Mouse (Mus musculus): Measurements from ENCODE around the gene Dhtkd1. TPM values are rescaled to one million over a fixed set of nuclear protein-coding genes. Genes with fewer than 3 reads are reported as not detected.
A peak's percentile ranks its signal among the peaks of the same experiment; 100 is the strongest.
"Not testable (repeated sequence)": the region's sequence is repeated elsewhere in the genome, so short reads cannot be mapped to it uniquely, and the experiment has no call there.

Gene Dhtkd1
- 2.0 and 2.1 TPM in 2 replicates for polyA plus RNA-seq (2016; fragmentation: Nextera tagmentation; extraction: Ambion mirVana)

DNA sequence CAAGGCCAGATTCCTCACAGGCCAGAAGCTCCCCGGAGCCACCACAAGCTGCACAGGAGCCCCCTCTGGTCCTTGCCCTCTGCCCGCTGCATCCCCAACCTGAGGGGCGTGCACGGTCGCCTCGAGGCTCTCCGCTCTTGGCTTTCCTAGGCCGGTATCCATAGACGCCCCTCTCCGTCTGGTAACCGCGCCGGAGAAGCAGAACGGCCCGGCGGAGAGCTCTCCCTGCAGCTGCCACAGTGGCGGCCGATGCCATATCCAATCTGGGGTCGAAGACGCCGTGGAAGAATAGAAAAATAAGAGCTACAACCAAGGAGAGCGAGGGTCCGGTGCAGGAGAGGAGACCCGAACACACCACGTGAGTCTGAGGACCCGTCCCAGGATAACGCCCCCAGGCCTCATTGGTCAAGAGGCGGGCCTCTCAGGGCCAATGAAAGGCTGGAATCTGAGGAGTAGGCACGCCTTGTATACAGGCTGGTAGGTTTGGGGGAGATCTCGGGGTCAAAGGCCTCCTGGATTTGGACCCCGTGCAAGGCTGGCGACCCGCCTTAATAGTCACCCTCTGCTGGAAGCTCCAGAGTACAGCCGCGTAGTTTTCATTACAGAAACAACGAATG lies at the start of gene Dhtkd1:
TSS of gene Dhtkd1 (minus strand) at position 377 of the 617 bp plus-strand sequence.
- under 1% methylated on average over 36 of the region's 36 CpGs for WGBS
- H3K27ac ChIP-seq (ENCODE audit: poor library complexity, severe bottlenecking) = no peak within 1 kb of the TSS
- no peaks in the 10 kb centered on the region for H3K9me3 ChIP-seq (replicated peaks)

DNA sequence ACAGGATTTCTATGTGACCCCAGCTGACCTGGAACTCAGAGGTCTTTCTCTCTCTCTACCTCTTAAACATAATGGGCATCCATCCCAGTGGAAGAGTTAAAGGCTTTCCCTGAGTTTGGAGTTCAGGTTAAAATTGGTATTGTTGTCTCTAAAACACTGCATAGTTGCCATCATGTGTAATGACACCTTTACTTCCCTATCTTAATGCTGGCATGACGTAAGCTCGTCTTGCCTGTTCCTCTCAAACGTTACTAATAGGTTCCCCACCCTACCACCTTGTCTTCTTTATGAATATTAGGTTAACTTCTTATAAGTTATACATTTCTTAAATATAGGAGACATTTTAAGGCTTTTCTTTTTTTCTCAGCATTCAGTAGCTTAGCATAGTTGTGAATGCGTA lies 34.9 kb upstream of the Dhtkd1 start:
- H3K4me1 ChIP-seq (replicated peaks) = no peaks in the 10 kb centered on the region
- ATAC-seq (ENCODE audit: insufficient number of reproducible peaks, low FRiP score) = no peak
- H3K27ac ChIP-seq (ENCODE audit: poor library complexity, severe bottlenecking) = no peak overlapping the region
- WGBS = 93% methylated on average over 4 of the region's 4 CpGs
- no peaks in the 10 kb centered on the region for H3K9me3 ChIP-seq (replicated peaks)
- no peak overlapping the region for H3K4me3 ChIP-seq
- no peaks in the 10 kb centered on the region for H3K27me3 ChIP-seq (replicated peaks)
- peaks cover 44% of the 10 kb centered on the region for H3K36me3 ChIP-seq
- no peak overlapping the region for H3K9ac ChIP-seq
- no peak overlapping the region for H3K4me2 ChIP-seq

More for the DNA sequence above, at the start of gene Dhtkd1:
- peak within 1 kb of the TSS; percentile 96 for H3K4me2 ChIP-seq
- H3K36me3 ChIP-seq = no peaks in the 10 kb centered on the region
- H3K9ac ChIP-seq = peak within 1 kb of the TSS; percentile 85
- no peaks in the 10 kb centered on the region for H3K27me3 ChIP-seq (replicated peaks)
- peak; percentile 94 for ATAC-seq (ENCODE audit: insufficient number of reproducible peaks, low FRiP score)
- H3K4me3 ChIP-seq = peak within 1 kb of the TSS; percentile 64
- no peaks in the 10 kb centered on the region; the same call in 1 of the 2 replicates for H3K4me1 ChIP-seq (replicated peaks)

DNA sequence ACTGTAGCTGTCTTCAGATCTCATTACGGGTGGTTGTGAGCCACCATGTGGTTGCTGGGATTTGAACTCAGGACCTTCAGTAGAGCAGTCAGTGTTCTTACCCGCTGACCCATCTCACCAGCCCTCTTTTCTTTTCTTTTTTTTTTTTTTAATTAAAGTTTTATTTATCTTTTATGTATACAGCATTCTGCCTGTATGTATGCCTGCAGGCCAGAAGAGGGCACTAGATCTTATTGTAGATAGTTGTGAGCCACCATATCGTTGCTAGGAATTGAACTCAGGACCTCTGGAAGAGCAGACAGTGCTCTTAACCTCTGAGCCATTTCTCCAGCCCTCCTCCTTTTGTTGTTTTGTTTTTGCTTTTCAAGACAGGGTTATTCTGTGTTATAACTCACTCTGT lies 28.0 kb upstream of the Dhtkd1 start:
- H3K9ac ChIP-seq; H3K9me3 ChIP-seq (replicated peaks); ATAC-seq (ENCODE audit: insufficient number of reproducible peaks, low FRiP score); H3K27me3 ChIP-seq (replicated peaks); H3K27ac ChIP-seq (ENCODE audit: poor library complexity, severe bottlenecking); H3K4me3 ChIP-seq; H3K4me2 ChIP-seq; H3K4me1 ChIP-seq (replicated peaks): not testable (repeated sequence)
- peaks cover 24% of the 10 kb centered on the region for H3K36me3 ChIP-seq
- WGBS = 93% methylated on average over 3 of the region's 3 CpGs

DNA sequence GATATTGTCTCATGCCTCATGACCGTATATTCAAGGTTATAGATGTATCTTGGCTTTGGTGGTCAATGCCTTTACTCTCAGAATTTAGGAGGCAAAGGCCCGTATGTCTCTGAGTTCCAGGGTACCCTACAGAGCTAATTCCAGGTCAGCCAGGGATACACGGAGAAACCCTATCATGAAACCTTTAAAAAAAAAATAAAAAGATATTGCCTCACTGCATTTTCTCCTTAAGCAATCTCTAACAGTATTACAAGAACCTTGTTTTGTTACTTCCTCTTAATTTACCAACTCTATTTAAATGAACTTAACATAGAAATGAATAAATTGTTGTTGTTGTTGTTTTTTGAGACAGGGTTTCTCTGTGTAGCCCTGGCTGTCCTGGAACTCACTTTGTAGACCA lies 23.4 kb upstream of the Dhtkd1 start:
- 0 out of 2 replicates have a peak, but pooled peaks cover 4% of the 10 kb centered on the region for H3K4me1 ChIP-seq (replicated peaks)
- ATAC-seq (ENCODE audit: insufficient number of reproducible peaks, low FRiP score) = no peak
- no peaks in the 10 kb centered on the region for H3K27me3 ChIP-seq (replicated peaks)
- 91% methylated on average over 3 of the region's 3 CpGs for WGBS
- no peak overlapping the region for H3K4me3 ChIP-seq
- H3K9ac ChIP-seq = no peak overlapping the region
- peaks cover 33% of the 10 kb centered on the region for H3K36me3 ChIP-seq
- no peaks in the 10 kb centered on the region for H3K9me3 ChIP-seq (replicated peaks)
- no peak overlapping the region for H3K4me2 ChIP-seq
- no peak overlapping the region for H3K27ac ChIP-seq (ENCODE audit: poor library complexity, severe bottlenecking)

DNA sequence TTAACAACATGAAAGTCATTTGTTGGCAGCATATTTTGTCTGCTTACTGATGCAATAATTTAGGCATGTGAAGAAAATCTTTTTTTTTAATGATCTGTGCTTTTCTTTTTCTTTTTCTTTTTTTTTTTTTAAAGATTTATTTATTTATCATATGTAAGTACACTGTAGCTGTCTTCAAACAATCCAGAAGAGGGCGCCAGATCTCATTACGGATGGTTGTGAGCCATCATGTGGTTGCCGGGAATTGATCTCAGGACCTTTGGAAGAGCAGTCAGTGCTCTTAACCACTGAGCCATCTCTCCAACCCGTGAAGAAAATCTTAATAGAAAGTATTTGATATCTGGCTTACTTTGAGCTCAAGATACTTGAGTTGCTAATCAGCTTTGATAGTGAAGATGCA lies 21.1 kb upstream of the Dhtkd1 start:
- H3K9me3 ChIP-seq (replicated peaks); H3K27me3 ChIP-seq (replicated peaks); H3K27ac ChIP-seq (ENCODE audit: poor library complexity, severe bottlenecking); ATAC-seq (ENCODE audit: insufficient number of reproducible peaks, low FRiP score); H3K9ac ChIP-seq; H3K4me2 ChIP-seq; H3K4me3 ChIP-seq; H3K4me1 ChIP-seq (replicated peaks): not testable (repeated sequence)
- H3K36me3 ChIP-seq = peaks cover 46% of the 10 kb centered on the region
- WGBS = 81% methylated on average over 4 of the region's 4 CpGs

DNA sequence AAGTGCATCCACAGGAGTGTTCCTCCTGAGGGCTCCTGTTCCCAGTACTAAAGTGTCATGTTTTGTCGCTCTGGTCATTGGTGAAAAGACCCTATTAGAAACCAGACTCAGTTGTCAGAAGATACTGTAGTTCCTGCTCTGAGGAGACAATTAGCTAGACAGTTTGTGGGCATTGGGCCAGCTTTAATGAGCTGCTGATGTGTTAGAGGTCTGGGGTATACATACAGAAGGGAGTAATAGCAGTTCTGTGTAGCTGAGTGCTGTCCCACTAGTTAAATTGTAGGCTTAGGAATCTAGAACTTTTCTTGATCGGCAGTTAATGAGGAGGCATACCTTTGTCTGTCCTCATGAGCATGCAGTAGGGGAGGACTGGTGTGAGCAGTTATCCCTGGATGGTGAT lies 19.7 kb upstream of the Dhtkd1 start:
- Histone ChIP-seq H3K27me3 (replicated peaks) (no peaks in the 10 kb centered on the region), H3K9me3 (replicated peaks) (no peaks in the 10 kb centered on the region), H3K4me2 (no peak overlapping the region), H3K9ac (no peak overlapping the region), H3K4me3 (no peak overlapping the region), H3K27ac (ENCODE audit: poor library complexity, severe bottlenecking) (no peak overlapping the region), H3K36me3 (peaks cover 61% of the 10 kb centered on the region), H3K4me1 (replicated peaks) (0 out of 2 replicates have a peak, but pooled peaks cover 4% of the 10 kb centered on the region)
- WGBS = 69% methylated on average over 2 of the region's 2 CpGs
- ATAC-seq (ENCODE audit: insufficient number of reproducible peaks, low FRiP score) = no peak

DNA sequence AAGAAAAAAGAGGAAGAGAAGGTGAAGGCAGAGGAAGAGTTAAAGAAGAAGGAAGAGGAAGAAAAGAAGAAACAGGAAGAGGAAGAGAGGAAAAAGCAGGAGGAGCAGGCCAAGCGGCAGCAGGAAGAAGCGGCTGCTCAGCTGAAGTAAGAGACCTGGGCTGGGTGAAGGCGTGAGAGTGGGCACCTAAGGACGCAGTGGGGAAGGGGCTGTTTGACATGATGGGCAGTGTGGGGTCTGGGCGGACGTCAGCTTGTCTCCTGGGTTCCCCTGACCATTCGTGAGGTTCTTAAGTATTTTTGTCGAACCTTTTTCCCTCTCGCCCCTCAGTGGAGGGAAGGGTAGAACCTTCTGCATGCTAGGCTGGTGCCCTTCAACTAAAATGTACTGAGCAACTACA lies 15.1 kb upstream of the Dhtkd1 start:
- peaks cover 43% of the 10 kb centered on the region for H3K36me3 ChIP-seq
- 87% methylated on average over 9 of the region's 9 CpGs for WGBS
- no peaks in the 10 kb centered on the region for H3K27me3 ChIP-seq (replicated peaks)
- no peaks in the 10 kb centered on the region for H3K9me3 ChIP-seq (replicated peaks)
- no peak overlapping the region for H3K4me3 ChIP-seq
- peaks cover 9% of the 10 kb centered on the region; the same call in 1 of the 2 replicates for H3K4me1 ChIP-seq (replicated peaks)
- H3K4me2 ChIP-seq = no peak overlapping the region
- ATAC-seq (ENCODE audit: insufficient number of reproducible peaks, low FRiP score) = no peak
- no peak overlapping the region for H3K27ac ChIP-seq (ENCODE audit: poor library complexity, severe bottlenecking)
- no peak overlapping the region for H3K9ac ChIP-seq

DNA sequence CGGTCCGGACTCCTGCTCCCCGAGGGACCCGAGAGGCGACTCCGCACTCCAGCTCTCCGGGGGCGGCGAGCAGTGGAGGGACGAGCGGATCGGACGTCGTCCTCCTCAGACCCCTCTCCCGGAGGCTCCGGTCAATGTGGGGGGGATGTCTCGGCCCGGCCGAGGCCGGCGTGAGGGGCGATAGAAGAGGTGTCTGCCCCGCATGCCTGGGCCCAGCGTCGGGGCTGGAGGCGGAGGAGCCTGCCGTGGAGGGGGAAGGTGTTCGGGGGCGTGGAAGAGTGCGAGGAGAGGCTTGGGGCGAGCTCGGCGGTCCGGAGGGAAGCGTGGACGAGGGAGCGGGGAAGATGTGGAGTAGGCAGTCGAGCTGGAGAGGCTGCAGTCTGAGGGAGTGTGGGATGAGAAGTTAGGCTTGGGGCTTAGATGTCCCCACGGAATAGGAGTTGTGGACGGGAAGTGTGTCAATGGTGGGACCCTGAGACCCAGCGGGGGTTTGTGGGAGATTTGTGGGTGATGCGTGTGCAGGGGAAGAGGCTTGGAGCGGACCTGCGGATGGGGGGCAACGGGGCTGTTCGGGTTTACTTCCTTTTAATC lies 9.1 kb upstream of the Dhtkd1 start:
- H3K4me2 ChIP-seq = peak overlapping the region; percentile 88
- peaks cover 4% of the 10 kb centered on the region for H3K4me1 ChIP-seq (replicated peaks)
- H3K9ac ChIP-seq = peak overlapping the region; percentile 97
- H3K27me3 ChIP-seq (replicated peaks) = no peaks in the 10 kb centered on the region
- peak; percentile 69 for ATAC-seq (ENCODE audit: insufficient number of reproducible peaks, low FRiP score)
- H3K27ac ChIP-seq (ENCODE audit: poor library complexity, severe bottlenecking) = peak overlapping the region; percentile 93
- no peaks in the 10 kb centered on the region for H3K36me3 ChIP-seq
- WGBS = under 1% methylated on average over 46 of the region's 46 CpGs
- peak overlapping the region; percentile 98 for H3K4me3 ChIP-seq
- H3K9me3 ChIP-seq (replicated peaks) = no peaks in the 10 kb centered on the region

DNA sequence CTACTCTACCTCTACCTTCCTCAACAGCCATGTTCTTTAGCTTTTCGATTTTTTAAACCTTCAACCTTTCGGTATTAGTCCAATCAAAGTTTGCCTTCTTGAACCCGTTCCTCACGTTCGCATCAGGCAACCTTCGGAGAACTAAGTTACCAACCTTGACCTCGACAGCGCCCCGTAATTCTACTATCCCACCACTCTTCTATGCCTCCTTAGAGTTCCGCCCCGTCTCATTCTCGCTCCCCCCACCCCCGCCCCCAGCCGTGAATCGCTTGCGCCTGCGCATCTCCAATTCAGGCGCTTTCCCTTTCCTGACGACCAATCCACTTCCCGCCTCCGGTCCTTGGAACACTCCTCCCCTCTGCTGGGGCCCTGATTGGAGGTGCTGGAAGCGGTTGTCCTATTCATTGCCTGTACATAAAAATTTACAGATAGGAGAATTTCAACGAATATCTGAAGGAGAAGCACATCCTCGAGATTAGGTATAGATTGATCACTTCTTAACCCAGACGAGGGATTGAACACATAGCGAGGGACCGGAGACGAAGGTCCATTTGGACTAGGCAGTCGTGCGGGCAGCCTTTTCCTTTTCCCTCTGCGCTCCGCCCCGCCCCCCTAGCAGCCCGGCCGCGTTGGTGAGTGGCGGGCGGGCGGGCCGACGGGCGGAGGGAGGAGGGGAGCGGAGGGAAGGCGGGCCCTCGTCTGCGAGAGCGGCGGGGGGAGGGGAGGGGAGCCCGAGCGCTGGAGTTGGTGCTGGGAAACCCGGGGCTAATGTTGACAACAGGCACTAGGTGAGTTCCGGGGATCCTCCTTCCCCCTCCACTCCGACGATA lies 8.4 kb upstream of the Dhtkd1 start, which contains the start of gene Upf2:
TSS of gene Upf2 (plus strand) at position 704 of the 830 bp plus-strand sequence.
- under 1% methylated on average over 49 of the region's 54 CpGs for WGBS

DNA sequence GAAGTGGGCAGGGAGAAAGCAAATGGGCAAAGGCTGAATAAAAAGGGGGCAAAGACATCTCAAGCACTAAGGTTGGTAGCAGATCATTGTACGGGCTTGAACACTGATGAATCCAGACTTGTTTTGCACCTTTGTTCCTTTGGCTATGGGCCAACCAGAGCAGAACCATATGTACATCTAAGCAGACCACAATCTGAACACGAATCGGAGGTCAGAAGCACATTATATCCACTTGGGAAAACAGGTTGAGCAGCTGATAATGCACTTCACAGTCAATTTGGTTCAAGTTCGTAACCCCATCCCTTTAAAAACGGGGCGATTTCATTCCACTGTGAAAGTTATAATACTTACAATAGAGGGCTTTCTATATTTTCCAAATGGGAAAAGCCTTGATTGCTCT lies 7.7 kb upstream of the Dhtkd1 start:
- Histone ChIP-seq H3K27ac (ENCODE audit: poor library complexity, severe bottlenecking) (peak overlapping the region; percentile 71), H3K9me3 (replicated peaks) (no peaks in the 10 kb centered on the region), H3K9ac (peak overlapping the region; percentile 97), H3K4me3 (peak overlapping the region; percentile 98), H3K4me1 (replicated peaks) (peaks cover 2% of the 10 kb centered on the region), H3K36me3 (no peaks in the 10 kb centered on the region), H3K27me3 (replicated peaks) (no peaks in the 10 kb centered on the region), H3K4me2 (peak overlapping the region; percentile 88)
- ATAC-seq (ENCODE audit: insufficient number of reproducible peaks, low FRiP score) = no peak
- WGBS = 6% methylated on average over 6 of the region's 6 CpGs

More for the DNA sequence above, 8.4 kb upstream of the Dhtkd1 start, which contains the start of gene Upf2:
- Histone ChIP-seq H3K4me1 (replicated peaks) (peaks cover 4% of the 10 kb centered on the region), H3K9ac (peak within 1 kb of the TSS; percentile 97), H3K36me3 (no peaks in the 10 kb centered on the region), H3K4me2 (peak within 1 kb of the TSS; percentile 88), H3K4me3 (peak within 1 kb of the TSS; percentile 98), H3K9me3 (replicated peaks) (no peaks in the 10 kb centered on the region), H3K27me3 (replicated peaks) (no peaks in the 10 kb centered on the region), H3K27ac (ENCODE audit: poor library complexity, severe bottlenecking) (peak within 1 kb of the TSS; percentile 93)
- ATAC-seq (ENCODE audit: insufficient number of reproducible peaks, low FRiP score) = peak; percentile 96

DNA sequence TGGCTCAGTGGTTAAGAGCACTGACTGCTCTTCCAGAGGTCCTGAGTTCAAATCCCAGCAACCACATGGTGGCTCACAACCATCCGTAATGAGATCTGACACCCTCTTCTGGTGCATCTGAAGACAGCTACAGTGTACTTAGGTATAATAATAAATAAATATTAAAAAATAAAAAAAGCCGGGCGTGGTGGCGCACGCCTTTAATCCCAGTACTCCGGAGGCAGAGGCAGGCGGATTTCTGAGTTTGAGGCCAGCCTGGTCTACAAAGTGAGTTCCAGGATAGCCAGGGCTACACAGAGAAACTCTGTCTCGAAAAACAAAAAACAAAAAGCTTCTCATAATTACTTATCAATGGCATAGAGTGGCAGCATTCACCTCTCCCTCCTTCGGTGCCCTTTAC lies 7.2 kb upstream of the Dhtkd1 start:
- H3K9ac ChIP-seq = peak overlapping the region; percentile 97; the same call in 1 of the 2 replicates
- peak overlapping the region; percentile 98; the same call in 1 of the 2 replicates for H3K4me3 ChIP-seq
- not testable (repeated sequence) for H3K27ac ChIP-seq (ENCODE audit: poor library complexity, severe bottlenecking); H3K4me1 ChIP-seq (replicated peaks); H3K9me3 ChIP-seq (replicated peaks); H3K27me3 ChIP-seq (replicated peaks); ATAC-seq (ENCODE audit: insufficient number of reproducible peaks, low FRiP score); H3K36me3 ChIP-seq
- 94% methylated on average over 9 of the region's 9 CpGs for WGBS
- peak overlapping the region; percentile 88 for H3K4me2 ChIP-seq

All from heart, embryonic 12.5 days (tissue).